Mouse (Mus musculus) liver, embryonic 14.5 days (tissue): Measurements from ENCODE around the gene Gjd3. TPM values are rescaled to one million over a fixed set of nuclear protein-coding genes. Genes with fewer than 3 reads are reported as not detected.
A peak's percentile ranks its signal among the peaks of the same experiment; 100 is the strongest.

Source experiments
- ATAC-seq: fragments of 200-750 bp; cut with Nextera tagmentation; 2 replicates; pipeline ENCODE4 v1.8.0; 2017; ENCODE audit warnings: moderate number of reproducible peaks, mild to moderate bottlenecking, moderate library complexity; ENCODE audit not compliant: insufficient read depth
- DNase-seq, 3 experiments: peaks; one replicate each; pipeline ENCODE4 v3.0.0-alpha.2; 2012 to 2013; ENCODE audit warnings: low read depth in 3 of 3, low spot score in 3 of 3
- H3K27ac ChIP-seq: fragments of 300-500 bp; sonication (generic); 2 replicates; pipeline ENCODE4 v1.5.1; 2014; ENCODE audit warnings: moderate library complexity, mild to moderate bottlenecking, control low read depth, inconsistent platforms
- H3K27me3 ChIP-seq: fragments of 300-500 bp; sonication (generic); 2 replicates; pipeline ENCODE4 v1.6.1; 2014; ENCODE audit warnings: mild to moderate bottlenecking, low read length, moderate library complexity; ENCODE audit not compliant: control insufficient read depth, insufficient read depth
- H3K36me3 ChIP-seq: fragments of 300-500 bp; sonication (generic); replicated peaks from 2 replicates; pipeline ENCODE4 v1.6.1; 2014; ENCODE audit warnings: low read depth; ENCODE audit not compliant: control insufficient read depth, insufficient read depth
- H3K4me1 ChIP-seq, 2 experiments: fragments of 200-500 bp in 1 of 2; fragments of 300-500 bp in 1 of 2; sonication (generic) in 1 of 2; replicated peaks; 2 replicates each; pipeline ENCODE4 v1.6.1; 2012 to 2014; ENCODE audit warnings: antibody characterized with exemption in 1 of 2, inconsistent platforms in 1 of 2, low read length in 1 of 2; ENCODE audit not compliant: control insufficient read depth in 2 of 2, insufficient read depth in 2 of 2
- H3K4me2 ChIP-seq: fragments of 300-500 bp; sonication (generic); 2 replicates; pipeline ENCODE4 v1.6.1; 2014; ENCODE audit warnings: low read depth, mild to moderate bottlenecking, control low read depth, moderate library complexity
- H3K4me3 ChIP-seq, 2 experiments: fragments of 200-500 bp in 1 of 2; fragments of 300-500 bp in 1 of 2; sonication (generic) in 1 of 2; 2 replicates each; pipeline ENCODE4 v1.5.1; 2012 to 2014; ENCODE audit warnings: low read depth in 2 of 2, low read length in 2 of 2, mild to moderate bottlenecking in 2 of 2, control low read depth in 1 of 2, inconsistent platforms in 1 of 2, moderate library complexity in 1 of 2; ENCODE audit not compliant: insufficient read depth in 1 of 2
- H3K9ac ChIP-seq: fragments of 300-500 bp; sonication (generic); replicated peaks from 2 replicates; pipeline ENCODE4 v1.6.1; 2014; ENCODE audit warnings: mild to moderate bottlenecking, control low read depth, moderate library complexity
- H3K9me3 ChIP-seq: fragments of 300-500 bp; sonication (generic); 2 replicates; pipeline ENCODE4 v1.6.1; 2016; ENCODE audit warnings: low read length, mixed read lengths; ENCODE audit not compliant: control insufficient read depth
- CTCF ChIP-seq: IDR thresholded peaks from 2 replicates; pipeline ENCODE4 v1.5.1; 2016; ENCODE audit warnings: antibody characterized with exemption, low read depth, control low read depth
- EP300 ChIP-seq: IDR thresholded peaks from 2 replicates; pipeline ENCODE4 v1.6.1; 2016; ENCODE audit warnings: antibody characterized with exemption, low read depth
- WGBS: fragments of 180-500 bp; shearing (Covaris S2); extraction: QIAGEN DNeasy Blood & Tissue Kit; methylation state at CpG from one replicate; pipeline ENCODE4 v1.1.7; 2014; ENCODE audit not compliant: insufficient replicate concordance; 5-methylcytosine and 5-hydroxymethylcytosine counted together
- polyA plus RNA-seq, 2 experiments: library from polyadenylated mRNA; depleted of rRNA in 1 of 2; stranded (reverse) in 1 of 2; unstranded in 1 of 2; fragments of >200 nt; fragmentation: Nextera tagmentation in 1 of 2; extraction: Ambion mirVana in 1 of 2; gene quantifications; 2 replicates each; pipeline versions ENCODE4 v1.2.1 to v1.2.3; 2012 to 2014

Gjd3 gene
- polyA plus RNA-seq, 2 experiments = not detected

GRCm38 (mm10) chr11:98954801-98955706 lies 27.8 kb downstream of the Gjd3 start:
- DNase-seq (no peak), ATAC-seq (no peak)
- 25% methylated on average over 17 of the region's 17 CpGs for WGBS
- Histone ChIP-seq H3K27ac (no peak overlapping the region), H3K4me1 (peaks cover 5 to 23% of the 10 kb centered on the region in 2 experiments; a peak in 3 of 4 replicates), H3K36me3 (no peaks in the 10 kb centered on the region), H3K9ac (no peak overlapping the region), H3K27me3 (peaks cover 2% of the 10 kb centered on the region), H3K4me2 (no peak overlapping the region), H3K9me3 (no peaks in the 10 kb centered on the region), H3K4me3 (no peak overlapping the region)
- TF ChIP-seq EP300 = no peak
- TF ChIP-seq CTCF = no peak

GRCm38 (mm10) chr11:98954373-98954772 lies 28.4 kb downstream of the Gjd3 start:
- no peak overlapping the region for H3K9ac ChIP-seq
- WGBS = 11% methylated on average over 10 of the region's 10 CpGs
- no peaks in the 10 kb centered on the region for H3K36me3 ChIP-seq
- ATAC-seq (peak; percentile 16; the same call in 1 of the 2 replicates), DNase-seq (no peak)
- peak overlapping the region; percentile 8 for H3K4me2 ChIP-seq
- H3K27ac ChIP-seq = no peak overlapping the region
- H3K4me1 ChIP-seq = peaks cover 4 to 23% of the 10 kb centered on the region in 2 experiments; a peak in 3 of 4 replicates
- TF ChIP-seq EP300 (no peak), CTCF (peak; percentile 72)
- no peak overlapping the region for H3K4me3 ChIP-seq
- no peaks in the 10 kb centered on the region for H3K27me3 ChIP-seq
- H3K9me3 ChIP-seq = no peaks in the 10 kb centered on the region

- DNase-seq (no peak), ATAC-seq (no peak)
- TF ChIP-seq EP300 = no peak
- no peak for TF ChIP-seq CTCF
- Histone ChIP-seq H3K4me2 (peak overlapping the region; percentile 8), H3K9ac (no peak overlapping the region), H3K4me1 (peaks cover 4 to 25% of the 10 kb centered on the region in 2 experiments; a peak in 3 of 4 replicates), H3K4me3 (no peak overlapping the region), H3K27ac (no peak overlapping the region), H3K36me3 (no peaks in the 10 kb centered on the region), H3K9me3 (no peaks in the 10 kb centered on the region), H3K27me3 (no peaks in the 10 kb centered on the region)
- 23% methylated on average over 13 of the region's 13 CpGs for WGBS
Measured at GRCm38 (mm10) chr11:98953835-98954320, 28.9 kb downstream of the Gjd3 start.

GRCm38 (mm10) chr11:98953361-98953760 lies 29.5 kb downstream of the Gjd3 start:
- H3K9ac ChIP-seq = no peak overlapping the region
- no peaks in the 10 kb centered on the region for H3K9me3 ChIP-seq
- TF ChIP-seq CTCF (no peak), EP300 (no peak)
- H3K4me2 ChIP-seq = no peak overlapping the region
- H3K4me3 ChIP-seq = no peak overlapping the region
- peaks cover 4 to 27% of the 10 kb centered on the region in 2 experiments; a peak in 3 of 4 replicates for H3K4me1 ChIP-seq
- peak; percentile 36; the same call in 1 of the 2 replicates for ATAC-seq
- WGBS = 16% methylated on average over 2 of the region's 2 CpGs
- DNase-seq = no peak
- no peaks in the 10 kb centered on the region for H3K36me3 ChIP-seq
- H3K27ac ChIP-seq = no peak overlapping the region
- H3K27me3 ChIP-seq = no peaks in the 10 kb centered on the region

GRCm38 (mm10) chr11:98952736-98953135 lies 30.1 kb downstream of the Gjd3 start:
- no peak overlapping the region for H3K27ac ChIP-seq
- no peaks in the 10 kb centered on the region for H3K9me3 ChIP-seq
- H3K4me2 ChIP-seq = no peak overlapping the region
- peaks cover 4 to 33% of the 10 kb centered on the region in 2 experiments for H3K4me1 ChIP-seq
- H3K27me3 ChIP-seq = no peaks in the 10 kb centered on the region
- no peak for TF ChIP-seq CTCF
- no peak for TF ChIP-seq EP300
- WGBS = 23% methylated on average over 2 of the region's 2 CpGs
- ATAC-seq (no peak), DNase-seq (no peak)
- no peak overlapping the region for H3K4me3 ChIP-seq
- no peak overlapping the region for H3K9ac ChIP-seq
- H3K36me3 ChIP-seq = no peaks in the 10 kb centered on the region
